Mouse (Mus musculus): ENCODE measurements around the gene Arvcf. TPM values are rescaled to one million over a fixed set of nuclear protein-coding genes. Genes with fewer than 3 reads are reported as not detected.
A peak's percentile ranks its signal among the peaks of the same experiment; 100 is the strongest.

Arvcf gene
- polyA plus RNA-seq, 1 experiment from 2014 or later, result 12.6 TPM

GRCm38 (mm10) chr16:18449005-18449404 is 101.0 kb downstream of the Arvcf start:
- Histone ChIP-seq H3K27me3 (replicated peaks) (no peaks in the 10 kb centered on the region), H3K4me2 (no peak overlapping the region), H3K36me3 (peaks cover 99% of the 10 kb centered on the region), H3K4me1 (peaks cover 8% of the 10 kb centered on the region; the same call in 1 of the 2 replicates), H3K9me3 (replicated peaks) (no peaks in the 10 kb centered on the region), H3K4me3 (no peak overlapping the region), H3K9ac (no peak overlapping the region), H3K27ac (no peak overlapping the region)
- ATAC-seq, result 0 out of 2 replicates have a peak, but pooled peaks have one; percentile 34
- WGBS (ENCODE audit: insufficient replicate concordance), result 93% methylated on average over 4 of the region's 4 CpGs

- Histone ChIP-seq H3K9ac (no peak overlapping the region), H3K4me2 (no peak overlapping the region), H3K27ac (no peak overlapping the region), H3K27me3 (replicated peaks) (no peaks in the 10 kb centered on the region), H3K4me1 (peaks cover 13% of the 10 kb centered on the region; the same call in 1 of the 2 replicates), H3K9me3 (replicated peaks) (no peaks in the 10 kb centered on the region), H3K4me3 (no peak overlapping the region), H3K36me3 (peaks cover 100% of the 10 kb centered on the region)
- 79% methylated on average over 9 of the region's 9 CpGs for WGBS (ENCODE audit: insufficient replicate concordance)
- no peak for ATAC-seq
These were observed 103.7 kb downstream of the Arvcf start for GRCm38 (mm10) chr16:18451486-18452181.

- peaks cover 16% of the 10 kb centered on the region; the same call in 1 of the 2 replicates for H3K4me1 ChIP-seq
- 82% methylated on average over 8 of the region's 8 CpGs for WGBS (ENCODE audit: insufficient replicate concordance)
- no peak overlapping the region for H3K4me3 ChIP-seq
- no peak overlapping the region for H3K9ac ChIP-seq
- H3K27ac ChIP-seq, result no peak overlapping the region
- no peak overlapping the region for H3K4me2 ChIP-seq
- ATAC-seq, result no peak
- H3K27me3 ChIP-seq (replicated peaks), result no peaks in the 10 kb centered on the region
- no peaks in the 10 kb centered on the region for H3K9me3 ChIP-seq (replicated peaks)
- H3K36me3 ChIP-seq, result peaks cover 100% of the 10 kb centered on the region
These were observed 104.4 kb downstream of the Arvcf start for GRCm38 (mm10) chr16:18452361-18452862.

- H3K9ac ChIP-seq, result no peak overlapping the region
- H3K27me3 ChIP-seq (replicated peaks), result no peaks in the 10 kb centered on the region
- no peak overlapping the region for H3K27ac ChIP-seq
- H3K4me3 ChIP-seq, result no peak overlapping the region
- peaks cover 100% of the 10 kb centered on the region for H3K36me3 ChIP-seq
- no peaks in the 10 kb centered on the region for H3K9me3 ChIP-seq (replicated peaks)
- H3K4me2 ChIP-seq, result no peak overlapping the region
- peaks cover 25% of the 10 kb centered on the region for H3K4me1 ChIP-seq
- no peak for ATAC-seq
- WGBS (ENCODE audit: insufficient replicate concordance), result 71% methylated on average over 5 of the region's 5 CpGs
These were observed 105.9 kb downstream of the Arvcf start for GRCm38 (mm10) chr16:18453846-18454245.

- peaks cover 100% of the 10 kb centered on the region for H3K36me3 ChIP-seq
- no peak overlapping the region for H3K4me3 ChIP-seq
- H3K27me3 ChIP-seq (replicated peaks), result no peaks in the 10 kb centered on the region
- H3K4me2 ChIP-seq, result no peak overlapping the region
- 85% methylated on average over 6 of the region's 6 CpGs for WGBS (ENCODE audit: insufficient replicate concordance)
- no peaks in the 10 kb centered on the region for H3K9me3 ChIP-seq (replicated peaks)
- no peak overlapping the region for H3K27ac ChIP-seq
- ATAC-seq, result no peak
- H3K9ac ChIP-seq, result no peak overlapping the region
- H3K4me1 ChIP-seq, result peaks cover 38% of the 10 kb centered on the region
These were observed 107.4 kb downstream of the Arvcf start for GRCm38 (mm10) chr16:18455407-18455806.

MicroRNA genes within 50 kb of the gene (microRNA counts, 519-probe panel; counts per million panel counts)
- 5,069 counts per million, percentile 86 among the panel's probes with 10 or more counts for microRNA mmu-miR-185

Small RNA genes within 50 kb of the gene (microRNA-seq; reads per million reads assigned to microRNA genes)
- gene Gm26219, result not detected
- gene Mir185, result 1,979 reads per million, percentile 79 among the genes with 10 or more reads in this experiment

Other genes with a start within 250 kb of the Arvcf start
- 0.65 and 0.68 TPM in 2 replicates for gene Rtn4r, start 220.5 kb upstream of the Arvcf start, polyA plus RNA-seq (2016; fragmentation: Nextera tagmentation; extraction: Ambion mirVana)
- not detected in 2 replicates for gene Ccdc188, start 130.3 kb upstream of the Arvcf start, polyA plus RNA-seq (2016; fragmentation: Nextera tagmentation; extraction: Ambion mirVana)
- 4.3 and 4.9 TPM in 2 replicates for gene Zdhhc8, start 113.0 kb upstream of the Arvcf start, polyA plus RNA-seq (2016; fragmentation: Nextera tagmentation; extraction: Ambion mirVana)
- 88.8 and 96.5 TPM in 2 replicates for gene Trmt2a, start 99.5 kb upstream of the Arvcf start, polyA plus RNA-seq (2016; fragmentation: Nextera tagmentation; extraction: Ambion mirVana)
- gene Ranbp1, start 99.5 kb upstream of the Arvcf start, polyA plus RNA-seq (2016; fragmentation: Nextera tagmentation; extraction: Ambion mirVana), result 595 and 610 TPM in 2 replicates
- 1.7 TPM in 1 of 2 replicates, not detected in the other for gene Gm49776, start 89.9 kb upstream of the Arvcf start, polyA plus RNA-seq (2016; fragmentation: Nextera tagmentation; extraction: Ambion mirVana)
- 17.1 and 19.0 TPM in 2 replicates for gene Dgcr8, start 58.9 kb upstream of the Arvcf start, polyA plus RNA-seq (2016; fragmentation: Nextera tagmentation; extraction: Ambion mirVana)
- gene Tango2, start 79 bp upstream of the Arvcf start, polyA plus RNA-seq (2016; fragmentation: Nextera tagmentation; extraction: Ambion mirVana), result 76.3 and 79.3 TPM in 2 replicates
- 106 and 107 TPM in 2 replicates for gene Txnrd2, start 78.2 kb downstream of the Arvcf start, polyA plus RNA-seq (2016; fragmentation: Nextera tagmentation; extraction: Ambion mirVana)
- gene Comt, start 78.7 kb downstream of the Arvcf start, polyA plus RNA-seq (2016; fragmentation: Nextera tagmentation; extraction: Ambion mirVana), result 113 and 120 TPM in 2 replicates
- 14.0 and 15.0 TPM in 2 replicates for gene Gnb1l, start 150.5 kb downstream of the Arvcf start, polyA plus RNA-seq (2016; fragmentation: Nextera tagmentation; extraction: Ambion mirVana)
- 1.3 and 1.7 TPM in 2 replicates for gene Rtl10, start 150.7 kb downstream of the Arvcf start, polyA plus RNA-seq (2016; fragmentation: Nextera tagmentation; extraction: Ambion mirVana)
- 0.08 TPM in 1 of 2 replicates, not detected in the other for gene Tbx1, start 242.5 kb downstream of the Arvcf start, polyA plus RNA-seq (2016; fragmentation: Nextera tagmentation; extraction: Ambion mirVana)

Data from liver, embryonic 12.5 days (tissue).